Mouse (Mus musculus): ENCODE measurements around the gene Rab4a.
A peak's percentile ranks its signal among the peaks of the same experiment; 100 is the strongest.

Rab4a gene

DNA sequence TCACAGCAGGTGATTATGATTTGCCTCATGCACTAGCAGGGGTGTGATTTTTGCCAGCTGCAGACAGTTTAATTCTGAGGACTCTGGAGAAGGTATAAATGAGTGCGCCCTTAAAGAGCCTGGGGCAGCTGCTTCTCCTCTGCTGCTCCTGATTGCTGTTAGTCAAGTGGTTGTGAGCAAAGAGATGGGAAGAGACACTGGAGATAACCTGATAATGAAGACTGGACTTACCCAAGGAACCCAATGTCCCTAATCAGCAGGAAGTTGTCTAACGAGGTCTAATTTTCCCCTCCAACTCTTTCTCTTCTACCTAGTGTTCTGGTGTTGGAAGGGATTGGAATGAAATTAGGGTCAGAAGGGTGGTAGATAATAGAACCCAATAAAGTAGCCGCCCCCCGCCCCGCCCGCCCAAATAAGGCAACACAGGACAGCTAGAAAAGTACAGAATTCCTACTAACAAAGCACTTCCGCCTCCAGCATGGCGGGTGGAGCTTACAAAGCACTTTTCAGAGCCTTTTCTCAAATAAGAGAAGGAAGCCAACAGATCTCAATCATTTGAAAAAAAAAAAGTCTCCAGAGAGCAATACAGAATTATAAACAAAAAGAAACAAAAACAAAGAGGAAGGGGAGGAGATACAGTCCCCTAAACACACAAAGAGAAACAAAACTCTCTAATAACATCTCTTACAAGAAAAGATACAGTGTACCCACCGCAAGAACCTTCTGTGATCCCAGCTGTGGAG is 49.1 kb downstream of the Rab4a start:
- no peak for DNase-seq

DNA sequence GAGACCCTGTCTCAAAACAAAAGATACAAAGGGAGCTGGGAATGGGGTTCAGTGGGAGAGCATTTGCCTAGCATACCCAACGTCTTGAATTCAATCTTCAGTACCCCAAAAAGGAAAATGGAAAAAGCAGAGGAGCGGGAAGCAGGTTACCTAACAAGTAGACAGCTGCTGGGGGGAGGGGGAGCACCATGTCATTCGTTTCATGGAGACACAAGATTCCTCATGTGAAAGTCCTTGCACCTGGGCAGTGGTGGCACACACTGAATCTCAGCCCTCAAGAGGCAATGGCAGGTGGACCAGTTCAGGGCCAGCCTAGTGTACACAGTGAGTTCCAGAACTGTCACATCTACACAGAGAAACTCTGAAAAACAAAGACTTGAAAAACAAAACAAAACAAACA is 51.6 kb downstream of the Rab4a start:
- no peak for DNase-seq

DNA sequence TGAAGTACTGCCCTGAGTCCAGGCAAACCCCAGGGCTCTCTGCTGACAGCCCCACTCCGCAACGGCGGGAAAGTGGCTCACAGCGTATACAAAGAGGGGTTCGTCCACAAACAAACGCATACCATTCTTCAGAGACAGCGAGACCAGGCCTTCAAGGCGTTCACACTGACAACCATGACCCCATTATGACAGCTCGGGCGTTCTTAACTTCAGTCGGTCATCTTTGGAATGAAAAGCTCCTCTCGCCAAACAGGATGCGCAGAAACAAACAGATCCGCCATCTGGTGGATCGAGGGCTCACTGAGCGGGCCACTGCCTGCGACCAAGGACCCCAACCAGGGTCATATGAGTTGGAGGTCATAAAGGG is 52.8 kb downstream of the Rab4a start:
- no peak for DNase-seq

DNA sequence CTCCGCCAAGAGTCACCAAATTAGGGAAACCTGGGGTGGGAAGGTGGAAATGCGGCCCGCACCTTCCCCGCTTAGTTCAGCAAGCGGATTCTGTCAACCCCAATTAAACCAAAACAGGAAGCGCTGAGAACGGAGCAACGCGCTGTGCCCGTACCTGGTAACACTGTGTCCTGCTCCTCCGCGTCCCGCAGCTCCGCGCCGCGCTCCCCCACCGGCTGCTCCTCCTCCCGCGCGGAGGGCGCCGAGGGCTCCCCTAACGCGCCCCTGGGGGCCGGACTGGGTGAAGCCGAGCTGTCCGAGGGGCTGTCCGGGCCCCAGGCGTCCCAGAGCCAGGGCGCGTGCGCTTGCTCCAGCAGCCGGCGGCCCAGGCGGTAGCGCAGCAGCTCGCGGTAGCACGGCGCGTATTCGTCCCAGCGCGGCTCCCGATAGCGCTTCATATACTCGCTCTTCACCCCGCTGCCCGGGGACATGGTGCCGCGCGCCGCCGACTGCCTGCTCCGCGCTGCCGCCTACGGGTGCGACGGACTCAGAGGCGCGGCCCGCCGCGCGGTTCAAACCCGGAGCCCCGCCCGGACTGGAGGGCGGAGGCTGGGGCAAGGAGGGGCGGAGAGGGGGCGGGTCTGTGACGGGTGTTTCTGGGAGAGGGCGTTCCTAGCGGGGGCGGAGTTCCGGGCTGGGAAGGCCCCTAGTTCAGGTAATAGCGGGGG is 53.3 kb downstream of the Rab4a start:
- peak; percentile 94 for DNase-seq

DNA sequence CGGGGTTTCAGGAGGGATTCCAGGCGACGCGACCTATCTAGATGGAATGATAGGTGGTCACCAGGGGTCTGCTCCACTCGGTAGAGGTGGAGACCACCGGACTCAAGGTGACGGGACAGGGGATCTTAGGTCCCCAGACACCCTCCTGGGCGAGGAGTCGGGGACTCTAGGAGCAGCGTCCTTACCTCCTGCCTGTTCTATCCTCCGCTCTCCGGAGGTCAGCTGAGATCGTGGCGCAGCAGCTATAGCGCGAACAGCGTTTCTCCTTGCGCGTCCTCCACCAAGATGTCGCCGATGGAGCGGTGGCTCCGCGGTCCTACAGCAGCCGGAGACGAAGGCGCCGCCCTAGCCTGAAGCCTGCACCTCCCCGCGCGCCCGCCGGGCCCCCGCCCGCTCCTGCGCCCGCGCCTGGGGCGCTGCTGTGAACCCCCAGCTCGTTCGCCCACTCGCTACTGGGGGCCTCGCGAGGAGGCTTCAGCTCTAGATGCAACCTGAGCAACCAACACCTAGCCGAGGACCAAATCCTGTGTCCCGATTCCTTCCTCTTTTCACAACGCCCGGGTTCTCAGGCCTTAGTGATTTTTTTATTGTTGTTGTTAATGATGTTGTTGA is 54.0 kb downstream of the Rab4a start, which contains the start of gene Ccsap:
TSS of gene Ccsap (minus strand) at position 562 of the 612 bp plus-strand sequence.
- DNase-seq = peak; percentile 74

DNA sequence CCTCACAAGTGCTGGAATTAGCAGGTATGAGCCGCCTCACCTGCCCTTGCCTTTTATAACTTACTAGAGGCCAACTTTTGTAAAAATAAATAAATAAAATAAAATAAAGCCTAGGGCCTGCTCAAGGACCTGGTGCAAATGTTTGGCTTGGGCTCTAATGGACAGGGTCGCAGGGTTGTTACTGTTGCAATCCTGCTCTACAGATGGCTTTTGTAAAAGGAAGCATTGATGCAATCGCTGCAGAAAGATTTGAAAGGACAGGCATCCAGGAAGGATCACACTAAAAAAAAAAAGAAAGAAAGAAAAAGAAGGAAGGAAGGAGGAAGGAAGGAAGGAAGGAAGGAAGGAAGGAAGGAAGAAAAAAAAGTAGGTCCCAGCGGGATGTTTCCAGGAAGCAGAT is 54.6 kb downstream of the Rab4a start:
- DNase-seq = no peak

DNA sequence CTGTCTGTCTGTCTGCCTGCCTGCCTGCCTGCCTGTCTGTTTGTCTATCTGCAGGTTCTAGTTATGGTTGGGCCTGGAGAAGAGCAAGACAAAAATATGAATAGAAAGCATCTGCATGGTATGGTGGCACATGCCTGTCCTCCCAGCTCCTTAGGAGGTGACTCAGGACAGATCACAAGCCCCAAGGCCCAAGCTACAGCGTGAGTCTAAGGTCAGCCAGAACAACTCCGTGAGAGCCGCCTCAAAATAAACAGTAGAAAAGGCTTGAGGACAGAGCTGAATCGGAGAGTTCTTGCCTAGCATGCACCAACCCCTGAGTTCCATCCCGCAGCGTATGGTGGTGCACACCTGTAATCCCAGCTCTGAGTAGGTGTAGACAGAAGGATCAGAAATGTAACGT is 60.0 kb downstream of the Rab4a start:
- no peak for DNase-seq

DNA sequence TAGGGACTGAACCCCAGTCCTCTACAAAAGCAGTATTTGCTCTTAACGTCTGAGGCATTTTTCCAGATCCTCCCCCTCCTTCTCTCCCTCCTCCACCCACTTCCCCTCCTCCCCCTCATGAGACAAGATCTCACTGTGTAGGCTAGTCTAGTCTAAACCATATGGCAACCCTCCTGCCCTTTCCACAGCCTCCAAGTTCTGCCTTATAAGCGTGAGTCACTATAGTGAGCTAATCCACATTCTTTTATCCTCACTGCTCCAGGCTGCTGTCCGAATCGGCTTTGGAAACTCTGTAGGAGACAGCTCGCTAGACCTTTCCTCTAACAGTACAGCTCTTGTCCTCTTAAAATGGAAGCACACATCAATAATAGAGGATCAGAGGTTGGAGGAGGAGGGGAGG is 61.2 kb downstream of the Rab4a start:
- no peak for DNase-seq

DNA sequence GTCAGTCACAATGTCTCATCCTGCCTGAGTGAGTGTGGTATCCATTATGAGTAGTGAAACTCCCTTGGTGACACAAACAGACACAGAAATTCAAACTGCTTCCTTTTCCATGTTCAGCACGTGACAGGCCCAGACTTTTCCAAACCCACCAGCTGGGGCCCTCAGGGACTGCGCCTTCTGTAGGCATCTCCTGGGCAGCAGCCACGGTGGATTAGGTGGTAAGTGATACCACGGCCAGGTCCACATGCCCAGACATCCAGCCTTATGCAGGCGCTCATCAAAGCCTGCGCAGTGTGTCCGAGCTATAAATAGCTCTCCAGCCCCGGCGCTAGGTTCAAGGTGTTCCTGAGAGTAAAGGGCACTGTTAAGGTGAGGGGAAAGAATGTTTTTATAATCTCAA is 66.3 kb downstream of the Rab4a start:
- no peak for DNase-seq

DNA sequence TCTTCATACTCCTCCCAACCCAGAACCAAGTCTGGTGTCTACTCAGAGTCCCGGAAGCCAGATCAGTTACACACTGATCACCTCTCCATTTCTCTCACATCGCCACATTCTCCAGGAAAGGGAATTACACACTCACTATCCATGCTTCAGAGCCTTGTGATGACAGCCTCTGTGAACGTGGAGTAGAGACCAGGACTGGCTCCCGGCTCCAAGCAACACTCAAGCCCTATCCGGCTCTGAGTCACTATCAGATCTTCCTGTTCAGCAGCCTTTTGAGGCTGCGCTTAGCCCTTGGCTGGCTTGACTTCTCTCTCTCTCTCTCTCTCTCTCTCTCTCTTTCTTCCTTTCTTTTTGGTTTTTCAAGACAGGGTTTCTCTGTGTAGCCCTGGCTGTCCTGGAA is 67.6 kb downstream of the Rab4a start:
- no peak for DNase-seq

DNA sequence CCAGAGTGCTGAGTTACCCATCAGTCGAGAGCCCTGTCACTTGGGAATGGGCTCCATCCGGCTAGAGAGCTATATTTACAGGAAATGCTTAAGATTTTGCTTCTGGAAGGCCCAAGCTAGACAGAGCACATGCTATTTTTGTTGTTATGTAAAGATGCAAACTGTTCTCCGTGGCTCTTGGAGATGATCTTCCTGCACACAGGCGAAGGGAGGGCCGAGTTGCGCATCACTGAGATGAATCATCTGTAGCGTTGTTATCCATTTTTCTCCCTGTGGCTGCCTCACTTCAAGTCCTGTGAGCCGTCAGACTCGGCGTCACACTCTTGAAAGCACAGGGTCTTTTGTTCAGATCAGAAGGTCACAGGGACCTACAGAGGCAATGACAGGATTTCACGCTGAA is 68.5 kb downstream of the Rab4a start:
- no peak for DNase-seq

DNA sequence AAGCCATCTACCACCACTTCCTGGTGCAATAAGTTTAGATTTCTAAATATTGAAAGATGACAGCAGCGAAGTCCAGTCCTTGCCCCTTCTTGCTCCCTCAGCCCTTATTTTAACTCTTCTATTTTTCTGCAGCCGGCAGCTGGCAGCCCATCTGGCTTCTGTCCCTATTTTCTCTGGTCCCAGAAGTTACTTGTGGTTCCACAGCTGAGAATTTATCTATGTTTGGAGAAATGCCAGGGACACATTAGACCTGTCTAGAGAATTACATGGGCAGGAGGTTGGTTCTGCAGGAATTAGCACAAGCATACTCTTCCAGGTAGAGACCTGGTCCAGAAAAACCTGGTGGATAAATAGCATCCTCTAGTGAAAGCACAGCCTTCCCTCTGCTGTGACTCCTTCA is 72.1 kb downstream of the Rab4a start:
- DNase-seq = no peak

DNA sequence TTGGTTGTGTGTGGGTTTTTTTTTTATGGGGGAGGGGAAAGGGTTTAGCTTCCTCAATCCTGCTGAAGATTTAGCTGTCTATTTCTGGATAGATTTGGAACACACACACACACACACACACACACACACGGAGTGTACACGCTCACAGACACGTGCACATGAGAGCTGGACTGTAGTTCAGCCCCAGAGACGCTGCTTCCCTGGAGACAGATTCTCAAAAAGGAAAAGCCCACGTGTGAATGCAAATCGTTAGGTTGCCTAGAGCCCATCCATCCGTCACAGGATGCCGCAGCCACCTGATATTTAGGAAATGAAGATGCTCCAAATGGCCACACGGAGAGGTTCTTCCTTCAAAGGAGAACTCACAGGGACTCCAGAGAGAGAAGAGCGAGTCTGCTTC is 74.5 kb downstream of the Rab4a start:
- no peak for DNase-seq

DNA sequence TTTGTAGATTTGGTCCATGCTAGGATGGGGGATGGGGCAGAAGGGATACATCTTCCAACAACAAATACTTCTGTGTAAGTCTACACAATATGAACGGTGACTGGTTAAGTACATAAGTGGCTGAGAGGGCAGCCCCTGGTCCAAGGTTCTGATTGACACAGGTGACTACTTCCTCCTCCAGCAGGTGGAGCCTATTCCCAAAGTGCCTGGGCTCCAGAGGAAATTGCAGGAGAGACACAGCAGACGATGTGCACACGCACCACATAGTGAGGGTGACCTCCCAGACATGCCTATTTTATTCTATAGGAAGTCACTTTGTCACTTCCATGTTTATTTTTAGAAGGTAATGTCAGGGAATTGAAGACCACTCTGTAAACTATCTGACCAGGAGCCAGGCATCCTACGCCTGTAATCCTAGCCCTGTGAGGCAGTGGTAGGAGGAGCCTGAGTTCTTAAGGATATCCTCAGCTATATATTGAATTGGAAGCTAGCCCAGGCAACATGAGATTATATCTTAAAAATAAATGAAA is 75.1 kb downstream of the Rab4a start:
- no peak for DNase-seq

DNA sequence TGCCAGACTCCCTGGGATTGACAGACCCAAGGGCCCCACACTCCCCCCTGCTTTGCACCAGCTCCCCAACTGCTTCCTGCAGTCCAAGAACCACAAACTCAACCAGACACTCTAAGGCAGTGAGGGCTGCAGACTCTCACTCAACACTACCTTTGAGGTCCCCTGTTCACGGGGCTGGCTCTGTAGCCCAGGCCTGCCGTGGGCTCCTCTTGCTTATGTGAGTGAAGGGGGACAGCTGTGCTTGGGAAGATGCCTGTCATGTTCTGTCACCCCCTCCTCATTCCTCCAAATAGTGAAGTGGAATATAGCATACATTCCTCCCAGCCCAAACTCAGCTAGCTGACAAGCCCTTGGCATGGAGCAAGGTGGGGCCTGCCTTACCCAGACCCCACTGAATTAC is 76.6 kb downstream of the Rab4a start:
- no peak for DNase-seq

DNA sequence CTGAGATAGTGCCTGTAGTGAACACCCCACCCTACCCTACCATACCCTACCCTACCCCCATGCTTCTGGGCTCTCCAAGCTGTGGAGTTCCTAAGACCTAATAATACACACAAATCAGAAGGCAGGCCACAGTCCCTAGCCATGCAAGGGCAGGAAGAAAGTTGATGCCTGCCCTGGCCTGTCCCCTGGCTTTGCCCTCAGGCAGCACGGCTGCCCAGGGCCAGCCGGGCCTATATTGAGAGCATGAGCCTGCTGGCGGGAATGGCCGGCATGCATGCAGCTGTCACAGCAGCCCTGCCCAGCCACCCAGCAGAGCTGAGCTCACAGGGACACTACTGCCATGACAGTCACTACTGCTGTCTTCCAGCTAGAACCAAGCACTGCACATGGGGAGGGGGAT is 77.3 kb downstream of the Rab4a start:
- no peak for DNase-seq

All from cerebellum, adult 8-10 months (tissue).